Mouse (Mus musculus) bone marrow macrophage, adult 2 months (primary cell): ENCODE data around the gene Pkp4.

Experiments used
- CTCF ChIP-seq: IDR thresholded peaks from 2 replicates; pipeline ENCODE4 v1.5.1; 2012; ENCODE audit warnings: low read depth, mild to moderate bottlenecking, low read length, moderate library complexity
- POLR2A ChIP-seq: IDR thresholded peaks from 2 replicates; pipeline ENCODE4 v1.6.1; 2012; ENCODE audit warnings: mild to moderate bottlenecking, low read depth, low read length, borderline replicate concordance

DNA sequence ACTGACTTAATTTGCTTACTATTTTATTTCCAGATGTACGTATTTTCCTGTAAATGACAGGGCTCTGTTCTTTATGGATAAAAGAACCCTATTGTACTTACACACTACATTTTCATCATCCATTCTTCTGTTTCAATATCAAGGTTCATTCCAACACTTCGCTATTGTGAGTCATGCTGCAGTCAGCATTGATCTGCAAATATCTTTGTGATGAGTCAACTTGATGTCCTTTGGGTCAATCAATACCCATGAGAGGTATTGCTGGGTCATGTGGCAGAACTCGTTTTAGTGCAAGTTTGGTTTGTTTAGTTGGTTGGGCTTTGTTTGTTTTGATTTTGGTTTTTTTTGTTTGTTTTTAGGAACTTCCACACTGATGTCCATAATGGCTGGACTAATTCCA lies 88.2 kb downstream of the Pkp4 start:
- TF ChIP-seq CTCF (no peak), POLR2A (no peak)
